8 mouse cellular contexts compared by ENCODE assay signal in genomic region chr7:80160945-80161306, GRCm38 (mm10). TPM values are rescaled to one million over a fixed set of nuclear protein-coding genes. Genes with fewer than 3 reads are reported as not detected.
DNase-seq lines count a peak whose midpoint lies in the region; ATAC-seq and TF ChIP-seq lines count a peak whose summit lies in the region.

No protein-coding gene starts in this region.

- TF ChIP-seq CTCF in kidney, postnatal 0 days (IDR thresholded peaks at IDR 0.05; ENCODE audit: low read depth): no peak

- 32% methylated on average over 8 of the region's 8 CpGs for WGBS in kidney, postnatal 0 days
- WGBS in stomach, embryonic 15.5 days: 50% methylated on average over 8 of the region's 8 CpGs
- 82% methylated on average over 8 of the region's 8 CpGs for WGBS in forebrain, embryonic 10.5 days

- H3K27me3 ChIP-seq in kidney, postnatal 0 days (ENCODE audit: insufficient read depth, low read length): no peaks in the 10 kb centered on the region
- H3K27me3 ChIP-seq in stomach, embryonic 15.5 days (replicated peaks): no peaks in the 10 kb centered on the region
- H3K27me3 ChIP-seq in forebrain, embryonic 10.5 days (ENCODE audit: poor library complexity, severe bottlenecking): no peaks in the 10 kb centered on the region

- H3K4me3 ChIP-seq in kidney, postnatal 0 days (replicated peaks; ENCODE audit: low read depth, low read length): no peak overlapping the region
- H3K4me3 ChIP-seq in stomach, embryonic 15.5 days (replicated peaks): no peak overlapping the region
- H3K4me3 ChIP-seq in forebrain, embryonic 10.5 days: no peak overlapping the region

- peaks cover 17% of the 10 kb centered on the region for H3K4me1 ChIP-seq in kidney, postnatal 0 days (replicated peaks; ENCODE audit: insufficient read depth, low read length)
- H3K4me1 ChIP-seq in stomach, embryonic 15.5 days: peaks cover 17% of the 10 kb centered on the region
- peaks cover 13% of the 10 kb centered on the region for H3K4me1 ChIP-seq in forebrain, embryonic 10.5 days

- DNase-seq in gastrocnemius, adult 18-20 months (ENCODE audit: low spot score): peak; percentile 55
- no peak for DNase-seq in gastrocnemius, postnatal 4 days (ENCODE audit: low spot score in 2 of 2)
- peak; percentile 43 for DNase-seq in ES-CJ7 (ENCODE audit: low read depth, low spot score)
- DNase-seq in kidney, postnatal 0 days (ENCODE audit: low spot score): peak; percentile 72
- no peak for DNase-seq in forebrain, embryonic 10.5 days (ENCODE audit: extremely low spot score, low spot score)
- no peak for DNase-seq in spleen, postnatal 4 days (ENCODE audit: low spot score in 2 of 2)

- H3K27ac ChIP-seq in kidney, postnatal 0 days: peak overlapping the region; percentile 90
- peak overlapping the region; percentile 90 for H3K27ac ChIP-seq in stomach, embryonic 15.5 days
- no peak overlapping the region for H3K27ac ChIP-seq in forebrain, embryonic 10.5 days

- H3K36me3 ChIP-seq in kidney, postnatal 0 days (ENCODE audit: insufficient read depth, low read length): no peaks in the 10 kb centered on the region
- no peaks in the 10 kb centered on the region for H3K36me3 ChIP-seq in stomach, embryonic 15.5 days
- no peaks in the 10 kb centered on the region for H3K36me3 ChIP-seq in forebrain, embryonic 10.5 days (replicated peaks)

- H3K9ac ChIP-seq in kidney, postnatal 0 days (ENCODE audit: low read depth, low read length): peak overlapping the region; percentile 0; the same call in 1 of the 2 replicates
- no peak overlapping the region for H3K9ac ChIP-seq in stomach, embryonic 15.5 days

- 0 out of 2 replicates have a peak, but pooled peaks have one; percentile 21 for ATAC-seq in granulocyte monocyte progenitor cell, adult 5-6 weeks (replicated peaks; ENCODE audit: poor library complexity, severe bottlenecking)
- ATAC-seq in kidney, postnatal 0 days (replicated peaks; ENCODE audit: low FRiP score, low read depth): peak; percentile 85
- ATAC-seq in stomach, embryonic 15.5 days (ENCODE audit: insufficient read depth, low FRiP score, low read depth): no peak

- no peaks in the 10 kb centered on the region for H3K9me3 ChIP-seq in kidney, postnatal 0 days (replicated peaks; ENCODE audit: low read length)
- no peaks in the 10 kb centered on the region for H3K9me3 ChIP-seq in stomach, embryonic 15.5 days
- H3K9me3 ChIP-seq in forebrain, embryonic 10.5 days: no peaks in the 10 kb centered on the region

- H3K4me2 ChIP-seq in kidney, postnatal 0 days (ENCODE audit: low read length): no peak overlapping the region
- H3K4me2 ChIP-seq in stomach, embryonic 15.5 days: peak overlapping the region; percentile 11; the same call in 1 of the 2 replicates

RNA-seq across cellular contexts. Expression of gene Sema4b, which starts 25.7 kb away (rescaled TPM):
- total RNA-seq in gastrocnemius, adult 18-20 months (2021): 1 to 10 TPM; 1.2 to 1.7 TPM
- 1 to 10 TPM; 5.4 to 5.6 TPM for total RNA-seq in gastrocnemius, postnatal 4 days (2021)
- total RNA-seq in granulocyte monocyte progenitor cell, adult 5-6 weeks (2014; fragmentation: Nextera tagmentation): 6.2 and 6.6 TPM in 2 replicates
- 3.6 and 4.4 TPM in 2 replicates for total RNA-seq in granulocyte monocyte progenitor cell, adult 5-6 weeks (2017)
- polyA plus RNA-seq in kidney, postnatal 0 days (2015; fragmentation: Nextera tagmentation; extraction: Ambion mirVana): 20.7 and 21.2 TPM in 2 replicates
- polyA plus RNA-seq in stomach, embryonic 15.5 days (2015; fragmentation: Nextera tagmentation; extraction: Ambion mirVana): 22.1 and 23.8 TPM in 2 replicates
- 15.1 and 15.9 TPM in 2 replicates for polyA plus RNA-seq in forebrain, embryonic 10.5 days (2016; fragmentation: Nextera tagmentation; extraction: Ambion mirVana)

RNA-seq across cellular contexts. Expression of gene Idh2, which starts 45.7 kb away (rescaled TPM):
- 100 to 1,000 TPM; 317 to 516 TPM for total RNA-seq in gastrocnemius, adult 18-20 months (2021)
- total RNA-seq in gastrocnemius, postnatal 4 days (2021): 100 to 1,000 TPM; 433 to 473 TPM
- total RNA-seq in granulocyte monocyte progenitor cell, adult 5-6 weeks (2014; fragmentation: Nextera tagmentation): 259 and 298 TPM in 2 replicates
- total RNA-seq in granulocyte monocyte progenitor cell, adult 5-6 weeks (2017): 338 and 368 TPM in 2 replicates
- 630 and 689 TPM in 2 replicates for polyA plus RNA-seq in kidney, postnatal 0 days (2015; fragmentation: Nextera tagmentation; extraction: Ambion mirVana)
- polyA plus RNA-seq in stomach, embryonic 15.5 days (2015; fragmentation: Nextera tagmentation; extraction: Ambion mirVana): 595 and 631 TPM in 2 replicates
- polyA plus RNA-seq in forebrain, embryonic 10.5 days (2016; fragmentation: Nextera tagmentation; extraction: Ambion mirVana): 462 and 476 TPM in 2 replicates

Comparison
In these comparisons a context has a peak if more than half of its experiments do, and no peak if none do; other contexts are left out.
1. DNase-seq: peak in gastrocnemius, adult 18-20 months (single experiment), ES-CJ7 (single experiment) and kidney, postnatal 0 days (single experiment); none in gastrocnemius, postnatal 4 days (0 of 2), forebrain, embryonic 10.5 days (single experiment) and spleen, postnatal 4 days (0 of 2).